Mouse (Mus musculus): Measurements from ENCODE around the gene Pld6.

DNA sequence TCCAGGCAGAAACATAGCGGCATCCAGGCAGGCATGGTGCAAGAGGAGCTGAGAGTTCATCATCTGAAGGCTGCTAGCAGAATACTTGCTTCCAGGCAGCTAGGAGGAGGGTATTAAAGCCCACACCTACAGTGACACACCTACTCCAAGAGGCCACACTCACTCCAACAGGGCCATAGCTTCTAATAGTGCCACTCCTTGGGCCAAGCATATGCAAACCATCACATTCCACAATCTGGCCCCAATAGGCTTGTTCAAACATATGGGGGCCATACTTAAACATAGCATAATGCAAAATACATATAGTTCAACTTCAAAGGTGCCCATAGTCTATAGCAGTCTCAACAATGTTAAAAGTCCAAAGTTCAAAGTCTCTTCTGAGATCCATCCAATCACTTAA, 1.9 kb upstream of the Pld6 start:
- TF ChIP-seq POLR2A (IDR thresholded peaks at IDR 0.05; ENCODE audit: insufficient read depth, low read depth, low read length): no peak
- no peak for TF ChIP-seq CTCF (IDR thresholded peaks at IDR 0.05; ENCODE audit: insufficient read depth, low read depth, low read length)

All from olfactory bulb, adult 2 months (tissue).